Mouse (Mus musculus): Measurements from ENCODE around the gene Gucy2e.
A peak's percentile ranks its signal among the peaks of the same experiment; 100 is the strongest.

The Gucy2e gene

GRCm38 (mm10) chr11:69236061-69236925, 543 bp downstream of the Gucy2e start:
- no peak for DNase-seq (ENCODE audit: low read depth)

DNA sequence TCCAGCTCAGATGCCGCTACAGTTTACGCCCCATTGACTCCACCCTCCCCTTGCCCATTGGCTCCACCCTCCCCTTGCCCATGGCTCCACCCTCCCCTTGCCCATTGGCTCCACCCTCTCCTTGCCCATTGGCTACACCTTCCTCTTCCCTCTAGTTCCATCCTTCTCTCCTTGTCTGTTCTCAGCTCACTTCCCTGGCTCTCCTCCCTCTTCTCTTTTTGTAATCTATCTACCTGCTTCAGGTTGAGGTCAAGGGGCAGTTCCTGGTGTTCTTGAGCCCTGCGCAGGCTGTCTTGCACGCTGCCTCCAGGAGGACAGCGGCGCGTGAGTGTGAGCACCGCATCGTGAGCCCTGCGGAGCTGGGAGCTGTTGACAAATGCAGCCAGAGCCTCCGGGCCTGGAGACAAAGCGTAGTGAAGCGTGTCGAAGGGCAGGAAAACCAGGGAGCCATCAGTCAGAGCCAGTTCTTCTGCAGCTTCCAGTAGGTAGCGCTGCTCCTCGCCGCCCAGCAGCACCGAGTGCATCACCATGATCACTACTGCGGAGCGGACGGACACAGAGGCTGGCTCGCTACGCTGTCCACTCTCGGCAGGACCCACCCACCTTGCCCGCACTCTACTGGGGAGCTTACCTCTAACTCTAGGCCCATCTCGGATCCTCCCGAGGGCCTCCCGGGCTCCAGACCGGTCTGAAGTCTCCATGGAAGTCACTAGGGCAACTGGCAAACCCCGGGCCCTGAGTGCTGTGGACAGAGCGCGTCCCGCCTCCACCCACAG, 1.4 kb downstream of the Gucy2e start:
- DNase-seq (ENCODE audit: low read depth): no peak

GRCm38 (mm10) chr11:69233141-69233540, 3.7 kb downstream of the Gucy2e start:
- no peak for DNase-seq (ENCODE audit: low read depth)

GRCm38 (mm10) chr11:69230420-69230819, 6.4 kb downstream of the Gucy2e start:
- no peak for DNase-seq (ENCODE audit: low read depth)

- DNase-seq (ENCODE audit: low read depth): peak; percentile 59
These were observed 11.1 kb downstream of the Gucy2e start for GRCm38 (mm10) chr11:69225715-69226114.

GRCm38 (mm10) chr11:69223101-69223500, 13.7 kb downstream of the Gucy2e start:
- DNase-seq (ENCODE audit: low read depth): peak; percentile 6

- no peak for DNase-seq (ENCODE audit: low read depth)
These were observed 15.8 kb downstream of the Gucy2e start for GRCm38 (mm10) chr11:69221070-69221469.

DNA sequence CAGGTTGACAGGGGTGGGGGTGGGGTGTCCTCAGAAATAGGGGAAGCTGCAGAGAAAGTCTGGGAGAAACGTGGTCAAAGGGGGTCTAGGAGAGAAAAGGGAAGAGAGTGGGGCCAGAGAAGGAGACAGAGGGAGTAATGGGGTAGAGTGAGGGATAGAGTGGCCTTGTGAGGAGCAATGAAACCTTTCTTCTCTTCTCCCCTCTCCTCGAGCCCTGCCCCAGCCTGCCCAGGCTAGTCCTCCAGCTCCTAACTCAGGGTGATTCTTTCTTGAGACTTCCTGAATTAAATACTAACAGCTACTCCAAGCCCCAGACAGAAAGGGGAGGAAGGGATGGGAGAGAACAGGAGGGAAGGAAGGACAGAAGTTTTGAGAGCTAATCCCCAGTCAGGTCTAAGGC, 18.2 kb downstream of the Gucy2e start:
- no peak for DNase-seq (ENCODE audit: low read depth)

DNA sequence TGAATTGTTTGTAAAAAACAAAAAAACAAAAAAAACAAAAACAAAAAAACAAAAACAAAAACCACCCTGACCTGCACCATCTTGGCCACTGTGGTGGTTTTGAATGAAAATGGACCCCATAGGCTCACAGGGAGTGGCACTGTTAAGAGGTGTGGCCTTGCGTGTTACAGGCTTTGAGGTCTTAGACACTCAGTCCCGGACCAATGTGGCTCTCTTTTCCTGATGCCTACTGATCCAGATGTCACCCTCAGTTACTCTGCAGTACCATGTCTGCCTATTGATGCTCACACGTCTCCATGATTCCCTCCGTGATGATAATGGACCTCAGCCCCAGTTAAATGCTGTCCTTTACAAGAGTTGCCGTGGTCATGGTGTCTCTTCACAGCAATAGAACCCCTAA, 19.4 kb downstream of the Gucy2e start:
- DNase-seq (ENCODE audit: low read depth): no peak

- DNase-seq (ENCODE audit: low read depth): peak; percentile 21
These were observed 25.4 kb downstream of the Gucy2e start for GRCm38 (mm10) chr11:69211431-69211830.

GRCm38 (mm10) chr11:69202469-69203230, 34.2 kb downstream of the Gucy2e start:
- peak; percentile 8 for DNase-seq (ENCODE audit: low read depth)

GRCm38 (mm10) chr11:69200231-69200630, 36.6 kb downstream of the Gucy2e start:
- DNase-seq (ENCODE audit: low read depth): no peak

GRCm38 (mm10) chr11:69199251-69199650, 37.6 kb downstream of the Gucy2e start:
- DNase-seq (ENCODE audit: low read depth): no peak

GRCm38 (mm10) chr11:69197743-69198142, 39.1 kb downstream of the Gucy2e start, which contains the start of gene Alox8:
TSS of gene Alox8 (minus strand) at chr11:69197843.
- DNase-seq (ENCODE audit: low read depth): no peak

GRCm38 (mm10) chr11:69197194-69197593, 39.6 kb downstream of the Gucy2e start:
- DNase-seq (ENCODE audit: low read depth): no peak

DNA sequence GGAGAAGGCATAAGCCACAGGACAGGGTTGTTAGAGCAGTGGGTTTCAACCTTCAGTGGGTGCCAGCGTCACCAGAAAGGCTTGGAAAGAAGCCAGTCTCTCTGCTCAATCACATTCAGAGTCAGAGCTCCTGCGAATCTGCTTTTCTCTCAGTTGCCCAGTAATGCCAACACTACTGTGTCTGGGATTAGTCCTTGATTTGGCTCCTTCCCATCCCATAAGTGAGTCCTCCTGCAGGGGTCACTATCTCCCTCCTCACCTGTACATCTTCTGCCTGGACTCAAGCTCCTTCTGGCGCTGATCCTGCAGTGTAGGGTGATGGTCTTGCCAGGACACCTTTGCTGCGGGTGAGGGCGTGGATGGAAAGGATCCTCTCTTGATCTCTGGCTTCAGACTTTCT, 40.1 kb downstream of the Gucy2e start:
- DNase-seq (ENCODE audit: low read depth): peak; percentile 16

DNA sequence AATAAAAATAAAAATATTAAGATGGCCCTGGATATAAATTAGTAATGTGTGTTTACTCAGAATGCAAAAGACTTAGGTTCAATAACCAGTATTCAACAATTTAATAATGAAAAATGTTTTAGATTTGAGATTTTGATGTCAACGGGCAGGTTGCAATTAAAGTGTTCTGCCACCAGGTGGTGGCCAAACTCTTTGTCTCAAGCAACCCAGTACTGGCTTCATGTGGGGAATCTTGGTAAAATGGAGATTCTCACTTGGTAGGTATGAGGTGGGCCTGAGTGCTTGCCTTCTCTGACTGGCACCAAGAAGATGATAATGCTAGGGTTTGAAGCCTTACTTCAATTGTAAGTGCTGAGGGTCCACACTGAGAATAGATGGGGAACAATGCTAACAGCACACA, 44.0 kb downstream of the Gucy2e start:
- DNase-seq (ENCODE audit: low read depth): peak; percentile 81

DNA sequence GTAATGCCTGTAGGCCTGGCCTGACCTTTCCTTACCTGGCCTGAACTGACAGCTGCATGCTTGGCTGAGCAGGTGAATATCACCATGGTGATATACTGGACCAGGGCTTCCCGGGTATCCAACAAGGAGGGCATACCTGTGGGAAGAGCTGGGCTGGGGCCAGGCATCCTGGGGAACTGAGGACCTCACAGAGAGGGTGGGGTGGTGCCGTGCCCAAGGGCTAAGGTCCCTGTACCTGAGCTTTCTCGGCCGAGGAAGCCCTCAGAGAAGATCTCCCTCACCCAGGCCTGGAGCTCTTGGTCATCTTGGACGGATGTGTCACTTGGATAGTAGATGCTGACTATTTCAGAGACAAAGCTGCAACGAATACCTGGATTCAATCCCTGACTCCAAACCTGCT, 50.9 kb downstream of the Gucy2e start:
- no peak for DNase-seq (ENCODE audit: low read depth)

GRCm38 (mm10) chr11:69185031-69185430, 51.8 kb downstream of the Gucy2e start:
- no peak for DNase-seq (ENCODE audit: low read depth)

DNA sequence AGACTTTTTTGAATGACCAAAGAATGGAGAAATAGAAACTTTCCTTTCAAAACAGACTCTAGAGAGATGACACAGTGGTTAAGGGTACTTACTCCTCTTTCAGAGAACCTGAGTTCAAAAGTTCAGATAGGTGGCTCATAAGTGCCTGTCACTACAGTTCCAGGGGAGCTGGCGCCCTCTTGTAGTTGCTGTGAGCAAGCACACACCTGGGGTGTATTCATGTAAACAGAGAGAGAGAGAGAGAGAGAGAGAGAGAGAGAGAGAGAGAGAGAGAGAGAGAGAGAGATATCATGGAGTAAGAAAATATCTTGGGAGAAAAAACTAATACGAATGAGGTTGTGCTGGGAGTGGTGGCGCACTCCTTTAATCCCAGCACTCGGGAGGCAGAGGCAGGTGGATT, 56.7 kb downstream of the Gucy2e start:
- no peak for DNase-seq (ENCODE audit: low read depth)

DNA sequence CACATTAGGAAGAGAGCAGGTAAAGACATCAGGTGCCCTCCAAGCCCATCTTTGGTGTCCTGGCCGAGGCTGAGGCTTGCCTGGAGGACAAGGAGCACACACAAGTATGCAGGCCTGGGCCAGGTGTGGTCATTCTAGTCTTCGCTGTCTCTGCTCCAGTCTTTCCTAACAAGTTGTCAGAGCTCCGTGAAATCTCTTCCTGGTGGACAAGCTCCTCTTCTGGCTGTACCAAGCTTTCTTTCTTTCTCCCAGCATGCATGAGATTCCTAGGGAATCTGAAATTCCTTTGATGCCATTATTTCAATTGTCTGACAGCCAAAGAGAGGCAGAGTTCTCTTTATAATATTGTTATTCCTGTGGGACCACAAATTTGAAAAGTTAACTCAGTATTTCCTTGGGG, 57.3 kb downstream of the Gucy2e start:
- DNase-seq (ENCODE audit: low read depth): no peak

GRCm38 (mm10) chr11:69178525-69178924, 58.3 kb downstream of the Gucy2e start:
- DNase-seq (ENCODE audit: low read depth): no peak
